Comparison of ENCODE assay signal across 14 mouse cellular contexts in the genomic region with DNA sequence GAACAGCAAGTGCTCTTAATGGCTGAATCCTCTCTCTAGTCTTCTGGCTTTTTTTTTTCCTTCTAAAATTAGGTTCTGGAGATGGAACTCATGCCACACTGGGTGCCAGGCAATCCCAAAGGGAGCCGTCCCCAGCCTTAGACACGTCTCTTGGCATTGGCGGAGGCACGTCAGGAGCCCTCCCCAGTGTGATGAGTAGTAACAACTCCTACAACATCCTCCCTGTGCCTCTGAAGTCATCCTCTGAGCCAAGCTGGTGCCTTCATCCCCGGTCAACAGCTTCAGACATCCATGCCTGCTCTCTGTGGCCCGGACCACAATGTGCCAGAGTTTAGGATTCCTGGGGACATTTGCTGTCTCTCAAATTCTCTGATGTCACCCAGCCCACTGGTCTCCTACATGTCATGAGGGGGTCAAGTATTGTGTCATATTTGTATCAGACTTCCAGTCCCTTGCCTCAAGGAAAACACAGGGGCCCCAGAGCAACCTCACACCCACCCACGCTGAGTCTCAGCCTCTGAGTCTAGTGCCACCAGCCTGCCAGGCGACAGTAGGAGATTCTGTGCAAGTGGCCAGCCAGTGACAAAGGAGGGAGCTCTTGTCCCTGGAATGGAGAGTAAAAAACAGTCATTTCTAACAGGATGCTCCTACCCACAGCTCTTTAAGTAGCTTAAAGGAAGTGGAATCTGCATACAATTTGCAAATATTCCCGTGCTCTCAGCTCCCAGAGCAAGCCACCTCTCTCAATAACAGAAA.
A peak's percentile ranks its signal among the peaks of the same experiment; 100 is the strongest.
DNase-seq lines count a peak whose midpoint lies in the region; ATAC-seq and TF ChIP-seq lines count a peak whose summit lies in the region.
"Had no signal": no experiment of that assay in that cellular context is flagged by ENCODE, and none has a peak within 500 bp of the region (broad histone marks: within the 10 kb centered on the region; RNA-seq: fewer than 3 reads in every experiment).

No protein-coding gene starts in this region.

- peaks cover 35% of the 10 kb centered on the region for H3K4me1 ChIP-seq in midbrain, embryonic 12.5 days
- H3K4me1 ChIP-seq: stomach, embryonic 15.5 days had no signal

- peak; percentile 64 for ATAC-seq in frontal cortex, adult (ENCODE audit: low TSS enrichment)
- ATAC-seq in midbrain, embryonic 12.5 days (ENCODE audit: low FRiP score, low read depth) = no peak
- ATAC-seq: Patski had no signal

- peaks cover 26% of the 10 kb centered on the region for H3K27me3 ChIP-seq in midbrain, embryonic 12.5 days
- H3K27me3 ChIP-seq: Patski had no signal

- peak; percentile 24 for DNase-seq in layer of hippocampus, adult 11-12 months (ENCODE audit: low spot score)
- no peak for DNase-seq in layer of hippocampus, postnatal 14 days (ENCODE audit: low spot score in 2 of 2)
- DNase-seq in right cerebral cortex, postnatal 10 days (ENCODE audit: low spot score in 2 of 2) = peak; percentile 65 to 67
- no peak for DNase-seq in adrenal gland, postnatal 4 days (ENCODE audit: low spot score in 2 of 2)
- no peak for DNase-seq in heart, postnatal 36 days
- no peak for DNase-seq in gastrocnemius, adult 2 months
- DNase-seq: B cell, adult 2 months; kidney, postnatal 25 days had no signal

- TF ChIP-seq CTCF in gastrocnemius, adult 2 months (IDR thresholded peaks at IDR 0.05) = no peak

- intact Hi-C loops in heart, postnatal 36 days (cut with DNase I) = no loop called here
- intact Hi-C loops in gastrocnemius, adult 2 months (cut with DNase I) = no loop called here

- H3K27ac ChIP-seq in midbrain, embryonic 12.5 days (replicated peaks) = peak overlapping the region; percentile 56; the same call in 1 of the 2 replicates
- H3K27ac ChIP-seq in gastrocnemius, adult 2 months = no peak overlapping the region
- H3K27ac ChIP-seq: heart, embryonic 15.5 days; limb, embryonic 15.5 days; stomach, embryonic 15.5 days had no signal

- no peaks in the 10 kb centered on the region for H3K9me3 ChIP-seq in midbrain, embryonic 12.5 days
- H3K9me3 ChIP-seq: heart, embryonic 15.5 days; limb, embryonic 15.5 days; stomach, embryonic 15.5 days had no signal

- H3K36me3 ChIP-seq in midbrain, embryonic 12.5 days = no peaks in the 10 kb centered on the region
- H3K36me3 ChIP-seq: heart, embryonic 15.5 days; limb, embryonic 15.5 days; stomach, embryonic 15.5 days had no signal

- H3K9ac ChIP-seq in midbrain, embryonic 12.5 days (replicated peaks) = 0 out of 2 replicates have a peak overlapping the region, but pooled peaks have one; percentile 26
- H3K9ac ChIP-seq: heart, embryonic 15.5 days; limb, embryonic 15.5 days; stomach, embryonic 15.5 days had no signal

- H3K4me3 ChIP-seq in midbrain, embryonic 12.5 days = no peak overlapping the region
- H3K4me3 ChIP-seq in gastrocnemius, adult 2 months = no peak overlapping the region
- H3K4me3 ChIP-seq: heart, embryonic 15.5 days; limb, embryonic 15.5 days; stomach, embryonic 15.5 days had no signal

- peak overlapping the region; percentile 22 for H3K4me2 ChIP-seq in midbrain, embryonic 12.5 days (replicated peaks)
- H3K4me2 ChIP-seq: heart, embryonic 15.5 days; limb, embryonic 15.5 days; stomach, embryonic 15.5 days had no signal

- WGBS in midbrain, embryonic 12.5 days = 62% methylated on average over 9 of the region's 9 CpGs

Comparison
In these comparisons a context has a peak if more than half of its experiments do, and no peak if none do; other contexts are left out.
1. DNase-seq: peak in layer of hippocampus, adult 11-12 months (single experiment) and right cerebral cortex, postnatal 10 days (2 of 2); none in layer of hippocampus, postnatal 14 days (0 of 2), adrenal gland, postnatal 4 days (0 of 2), heart, postnatal 36 days (0 of 2) and gastrocnemius, adult 2 months (single experiment).